Mouse (Mus musculus): ENCODE measurements around the gene Man1a. TPM values are rescaled to one million over a fixed set of nuclear protein-coding genes. Genes with fewer than 3 reads are reported as not detected.

The Man1a gene
- polyA plus RNA-seq, 1 experiment from 2014 or later: 5.8 TPM

DNA sequence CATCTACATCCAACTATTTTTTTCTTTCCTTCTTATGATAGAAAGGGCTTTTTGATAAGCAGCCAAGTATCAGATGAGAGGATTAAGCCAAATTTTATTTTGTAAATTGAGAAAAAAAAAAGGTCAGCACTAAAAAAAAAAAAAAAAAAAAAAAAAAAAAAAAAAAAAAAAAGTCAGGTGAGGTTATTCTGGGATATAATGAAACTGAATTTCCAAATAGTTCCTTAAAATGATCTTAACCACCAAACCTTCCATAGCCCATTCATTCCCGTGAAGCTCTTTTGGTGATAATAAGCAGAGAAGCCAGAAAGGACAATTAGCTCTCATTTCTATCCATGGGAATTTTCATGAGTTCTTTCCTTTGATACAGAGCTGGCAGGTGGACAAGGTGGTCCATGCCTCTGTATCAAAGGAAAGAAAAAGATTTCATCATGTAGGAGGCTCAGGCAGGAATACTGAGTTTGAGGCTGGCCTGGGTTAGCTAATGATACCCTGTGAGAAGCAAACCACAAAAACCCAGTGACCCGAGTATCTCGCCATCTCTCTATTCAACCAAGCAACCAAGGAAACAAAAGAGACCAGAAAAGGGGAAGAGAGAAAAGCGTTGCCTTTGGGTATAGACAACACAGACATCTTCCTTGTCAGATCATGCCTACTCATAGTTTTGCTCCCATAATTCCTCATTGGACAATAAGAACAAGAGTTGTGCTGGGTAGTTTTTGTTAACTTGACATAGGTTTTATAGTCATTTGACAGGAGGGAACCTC lies 162.7 kb downstream of the Man1a start:
- Histone ChIP-seq H3K9me3 (no peaks in the 10 kb centered on the region), H3K9ac (replicated peaks) (no peak overlapping the region), H3K4me3 (replicated peaks) (no peak overlapping the region), H3K4me2 (no peak overlapping the region), H3K36me3 (no peaks in the 10 kb centered on the region), H3K4me1 (replicated peaks) (no peaks in the 10 kb centered on the region), H3K27ac (no peak overlapping the region), H3K27me3 (no peaks in the 10 kb centered on the region)
- 90% methylated on average over 4 of the region's 4 CpGs for WGBS
- ATAC-seq (ENCODE audit: insufficient number of reproducible peaks, insufficient read depth, low FRiP score, low TSS enrichment, low read depth): no peak

DNA sequence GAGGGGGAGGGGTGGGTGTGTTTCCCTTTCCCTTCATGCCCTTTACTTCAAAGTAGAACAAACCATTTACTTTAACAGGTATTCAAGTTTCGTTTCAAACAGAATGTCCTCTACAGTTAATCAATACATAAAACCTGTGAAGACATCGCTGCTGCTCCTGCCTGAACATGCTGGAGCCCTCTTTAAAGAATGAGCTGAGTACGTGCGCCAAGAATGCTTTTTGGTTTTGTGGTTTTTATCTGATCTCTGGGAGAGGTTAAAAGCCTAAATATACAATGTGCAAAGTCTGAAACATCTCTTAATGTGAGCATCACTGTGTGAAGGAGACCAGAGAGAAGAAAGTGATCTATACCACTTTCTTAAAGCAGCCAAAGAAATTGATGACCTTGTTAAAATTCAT lies 186.9 kb downstream of the Man1a start:
- ATAC-seq (ENCODE audit: insufficient number of reproducible peaks, insufficient read depth, low FRiP score, low TSS enrichment, low read depth): no peak
- Histone ChIP-seq H3K9me3 (no peaks in the 10 kb centered on the region), H3K4me3 (replicated peaks) (no peak overlapping the region), H3K4me1 (replicated peaks) (no peaks in the 10 kb centered on the region), H3K9ac (replicated peaks) (no peak overlapping the region), H3K4me2 (no peak overlapping the region), H3K27me3 (no peaks in the 10 kb centered on the region), H3K36me3 (no peaks in the 10 kb centered on the region), H3K27ac (no peak overlapping the region)
- 71% methylated on average over 4 of the region's 4 CpGs for WGBS

DNA sequence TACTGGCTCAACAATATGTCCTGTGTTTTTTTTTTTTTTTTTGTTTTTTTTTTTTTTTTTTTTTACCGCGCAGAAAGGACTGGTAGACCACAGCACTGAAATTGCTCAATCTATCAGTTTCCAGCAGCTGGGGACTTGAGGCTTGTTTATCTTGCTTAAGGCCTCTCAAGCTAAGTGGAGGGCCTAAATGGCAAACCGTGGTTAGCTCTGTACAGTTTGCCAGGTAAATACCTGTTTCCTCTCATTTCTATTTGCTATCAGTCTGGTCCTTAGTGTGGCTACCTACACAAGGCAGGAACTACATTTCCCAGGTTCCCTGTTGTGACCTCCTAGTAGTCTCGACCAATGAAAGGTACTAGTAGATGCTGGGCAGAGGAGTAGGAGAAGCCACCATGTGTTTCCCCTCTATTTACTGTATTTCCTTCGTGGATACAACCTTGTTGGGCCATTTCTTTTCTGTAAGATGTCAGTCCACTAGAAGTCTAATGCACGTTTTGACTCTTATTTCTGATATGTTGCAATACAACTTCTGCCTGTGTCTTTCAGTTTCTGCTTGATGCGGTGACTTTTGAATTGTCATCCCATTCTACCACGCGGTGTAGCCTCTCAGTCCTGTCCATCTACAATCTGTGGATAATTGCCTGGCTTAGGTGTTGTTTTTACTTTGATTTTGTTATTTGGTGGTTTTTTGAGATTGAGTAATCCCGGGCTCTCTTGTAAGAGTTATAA lies 187.9 kb downstream of the Man1a start:
- H3K27ac ChIP-seq: no peak overlapping the region
- no peak overlapping the region for H3K4me2 ChIP-seq
- H3K27me3 ChIP-seq: no peaks in the 10 kb centered on the region
- ATAC-seq (ENCODE audit: insufficient number of reproducible peaks, insufficient read depth, low FRiP score, low TSS enrichment, low read depth): no peak
- H3K9me3 ChIP-seq: no peaks in the 10 kb centered on the region
- H3K9ac ChIP-seq (replicated peaks): no peak overlapping the region
- 79% methylated on average over 10 of the region's 10 CpGs for WGBS
- H3K4me1 ChIP-seq (replicated peaks): no peaks in the 10 kb centered on the region
- no peak overlapping the region for H3K4me3 ChIP-seq (replicated peaks)
- H3K36me3 ChIP-seq: no peaks in the 10 kb centered on the region

DNA sequence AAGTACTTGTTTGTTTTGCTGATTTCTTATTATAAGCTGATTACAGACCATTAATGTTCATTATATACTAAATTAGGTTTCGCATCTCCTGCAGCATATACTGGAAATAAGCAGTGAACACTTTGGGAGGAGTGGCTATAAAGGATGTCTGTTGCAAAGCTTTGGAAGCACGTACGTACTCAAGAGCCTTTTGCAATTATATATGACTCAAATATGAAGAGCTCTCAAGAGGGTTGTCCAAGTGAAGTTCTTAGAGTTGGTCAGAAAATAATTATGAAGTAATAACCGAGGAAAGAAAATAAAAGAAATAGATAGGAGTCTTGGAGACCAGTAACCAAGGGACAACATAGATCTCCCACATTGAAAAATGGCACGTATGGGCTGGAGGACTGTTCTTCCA lies 189.9 kb downstream of the Man1a start:
- 87% methylated on average over 5 of the region's 5 CpGs for WGBS
- no peaks in the 10 kb centered on the region for H3K36me3 ChIP-seq
- H3K9ac ChIP-seq (replicated peaks): no peak overlapping the region
- H3K4me1 ChIP-seq (replicated peaks): no peaks in the 10 kb centered on the region
- no peak overlapping the region for H3K27ac ChIP-seq
- no peaks in the 10 kb centered on the region for H3K9me3 ChIP-seq
- no peak for ATAC-seq (ENCODE audit: insufficient number of reproducible peaks, insufficient read depth, low FRiP score, low TSS enrichment, low read depth)
- no peaks in the 10 kb centered on the region for H3K27me3 ChIP-seq
- H3K4me2 ChIP-seq: no peak overlapping the region
- no peak overlapping the region for H3K4me3 ChIP-seq (replicated peaks)

DNA sequence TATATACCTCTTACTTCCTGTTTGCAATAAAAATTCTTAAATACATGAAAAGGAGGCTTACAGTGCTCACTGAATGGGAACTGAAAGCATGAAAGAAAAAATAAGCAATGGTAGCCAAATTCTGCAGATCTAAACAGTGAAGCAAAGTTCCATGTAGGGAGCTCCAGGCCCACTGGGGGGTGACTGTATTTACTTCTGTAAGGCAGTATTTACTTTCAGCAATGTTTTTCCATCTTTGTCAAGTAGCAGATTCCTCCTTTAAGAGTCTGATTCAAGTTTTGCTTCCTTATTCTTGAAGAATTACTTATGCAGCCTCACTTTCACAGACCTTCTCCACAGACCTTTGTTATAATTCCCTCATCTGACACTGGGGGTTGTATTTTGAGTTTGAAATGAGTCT lies 195.1 kb downstream of the Man1a start:
- Histone ChIP-seq H3K9me3 (no peaks in the 10 kb centered on the region), H3K27ac (no peak overlapping the region), H3K9ac (replicated peaks) (no peak overlapping the region), H3K36me3 (no peaks in the 10 kb centered on the region), H3K4me2 (no peak overlapping the region), H3K4me3 (replicated peaks) (no peak overlapping the region), H3K4me1 (replicated peaks) (no peaks in the 10 kb centered on the region), H3K27me3 (no peaks in the 10 kb centered on the region)
- ATAC-seq (ENCODE audit: insufficient number of reproducible peaks, insufficient read depth, low FRiP score, low TSS enrichment, low read depth): no peak

DNA sequence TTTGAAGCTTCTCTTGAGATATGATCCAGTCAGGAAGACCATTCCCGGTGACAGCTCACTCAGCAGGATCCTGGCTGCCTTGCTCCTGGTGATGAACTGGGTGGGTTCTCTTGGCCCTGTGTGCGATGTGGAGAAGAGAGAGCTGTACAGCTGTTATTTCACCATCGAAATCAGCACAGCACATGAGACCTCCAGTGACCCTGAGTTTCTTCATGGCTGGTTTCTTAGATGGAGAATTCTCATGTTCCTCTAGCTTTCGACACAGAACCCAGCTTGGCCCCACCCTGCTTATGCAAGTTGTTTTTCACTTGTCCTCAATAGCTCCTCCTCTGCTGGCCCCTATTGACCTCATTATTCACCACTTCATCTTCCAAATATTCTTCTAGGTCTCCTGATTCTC lies 200.5 kb downstream of the Man1a start:
- Histone ChIP-seq H3K4me1 (replicated peaks) (no peaks in the 10 kb centered on the region), H3K9me3 (no peaks in the 10 kb centered on the region), H3K4me3 (replicated peaks) (no peak overlapping the region), H3K27ac (no peak overlapping the region), H3K36me3 (no peaks in the 10 kb centered on the region), H3K4me2 (no peak overlapping the region), H3K9ac (replicated peaks) (no peak overlapping the region), H3K27me3 (no peaks in the 10 kb centered on the region)
- ATAC-seq (ENCODE audit: insufficient number of reproducible peaks, insufficient read depth, low FRiP score, low TSS enrichment, low read depth): no peak
- WGBS: 87% methylated on average over 4 of the region's 4 CpGs

DNA sequence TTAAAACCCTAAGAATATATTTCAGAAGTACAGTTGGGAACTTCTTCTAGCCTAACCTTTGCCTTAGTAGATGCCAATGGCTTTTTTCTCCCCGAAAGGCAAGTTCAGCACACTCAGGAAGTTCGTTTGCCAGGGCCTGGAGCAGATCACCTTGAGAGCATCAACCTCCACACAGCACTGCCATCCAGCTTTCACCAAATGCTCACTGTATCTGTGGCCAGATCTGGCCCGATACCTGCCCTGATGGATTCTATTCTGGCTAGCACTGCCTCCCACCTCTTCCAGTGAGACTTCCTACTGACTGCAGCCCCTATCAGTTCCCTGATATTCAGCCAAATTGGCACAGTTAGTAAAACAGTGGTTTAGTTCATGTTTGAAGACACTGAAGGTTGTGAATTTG lies 202.2 kb downstream of the Man1a start:
- no peak overlapping the region for H3K4me3 ChIP-seq (replicated peaks)
- no peak for ATAC-seq (ENCODE audit: insufficient number of reproducible peaks, insufficient read depth, low FRiP score, low TSS enrichment, low read depth)
- no peaks in the 10 kb centered on the region for H3K9me3 ChIP-seq
- no peaks in the 10 kb centered on the region for H3K36me3 ChIP-seq
- H3K9ac ChIP-seq (replicated peaks): no peak overlapping the region
- 74% methylated on average over 3 of the region's 3 CpGs for WGBS
- no peak overlapping the region for H3K4me2 ChIP-seq
- no peak overlapping the region for H3K27ac ChIP-seq
- no peaks in the 10 kb centered on the region for H3K27me3 ChIP-seq
- H3K4me1 ChIP-seq (replicated peaks): no peaks in the 10 kb centered on the region

DNA sequence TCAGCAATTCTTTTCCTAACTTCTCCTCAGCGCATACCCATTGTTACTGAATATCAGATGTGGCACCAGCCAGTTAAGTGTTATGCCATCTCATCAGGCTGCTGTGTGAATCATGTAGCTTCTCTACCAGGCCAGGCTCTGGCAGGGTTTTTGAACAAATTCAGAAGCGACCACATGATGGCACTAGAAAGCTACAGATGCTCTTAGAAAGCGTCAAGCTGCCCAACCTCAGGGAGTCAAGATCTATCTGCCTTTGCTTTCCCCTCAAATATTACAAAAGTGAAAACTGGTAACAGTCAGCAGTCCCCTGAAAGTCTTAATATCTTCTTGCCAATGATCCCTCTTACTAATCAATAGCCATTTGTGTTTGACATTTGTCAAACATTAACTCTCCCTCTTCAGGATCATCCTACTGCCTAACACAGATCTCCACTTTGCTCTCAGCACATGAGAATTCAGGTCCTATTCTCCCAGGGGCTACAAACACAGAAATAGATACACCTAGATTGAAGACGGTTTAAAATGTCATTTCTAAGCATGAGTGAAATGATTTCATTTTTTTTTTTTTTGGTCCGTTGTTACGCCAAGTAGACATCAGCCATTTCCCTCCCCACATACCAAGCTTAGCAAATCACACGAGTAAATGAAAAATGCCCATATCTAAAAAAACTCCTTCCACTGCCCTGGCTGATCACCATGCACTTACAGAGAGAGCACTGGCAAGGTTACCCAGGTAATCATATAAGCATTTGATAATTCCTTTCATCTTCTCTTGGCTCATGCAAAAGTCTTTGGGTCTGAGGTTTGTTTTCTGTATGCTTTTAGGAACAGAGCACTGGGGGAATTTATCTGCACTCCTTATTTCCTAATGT lies 212.7 kb downstream of the Man1a start:
- Histone ChIP-seq H3K27me3 (no peaks in the 10 kb centered on the region), H3K9ac (replicated peaks) (no peak overlapping the region), H3K4me3 (replicated peaks) (no peak overlapping the region), H3K4me1 (replicated peaks) (no peaks in the 10 kb centered on the region), H3K4me2 (no peak overlapping the region), H3K27ac (no peak overlapping the region), H3K9me3 (no peaks in the 10 kb centered on the region), H3K36me3 (no peaks in the 10 kb centered on the region)
- 53% methylated on average over 7 of the region's 7 CpGs for WGBS
- no peak for ATAC-seq (ENCODE audit: insufficient number of reproducible peaks, insufficient read depth, low FRiP score, low TSS enrichment, low read depth)

DNA sequence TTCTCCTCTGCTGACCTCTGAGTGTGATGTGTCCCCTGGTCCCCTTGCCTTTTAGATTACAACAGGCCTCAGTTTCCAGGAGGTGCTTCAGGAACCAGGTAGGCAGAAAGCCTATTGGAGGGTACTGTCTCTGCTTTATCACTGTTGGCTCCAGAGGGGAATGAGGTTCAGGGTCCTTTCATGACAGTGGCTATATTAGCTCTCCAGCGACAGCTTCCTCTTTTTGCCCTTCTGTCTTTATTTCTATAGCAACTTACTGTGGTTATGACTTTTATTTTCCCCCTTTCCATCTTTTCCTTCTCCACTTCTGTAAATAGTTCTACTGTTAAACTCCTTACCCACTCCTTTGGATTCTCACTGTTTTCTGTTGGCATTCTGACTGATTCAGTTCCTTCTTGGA lies 216.5 kb downstream of the Man1a start:
- no peak for ATAC-seq (ENCODE audit: insufficient number of reproducible peaks, insufficient read depth, low FRiP score, low TSS enrichment, low read depth)
- H3K4me3 ChIP-seq (replicated peaks): no peak overlapping the region
- WGBS: 69% methylated on average over 1 of the region's 1 CpGs
- H3K36me3 ChIP-seq: no peaks in the 10 kb centered on the region
- no peaks in the 10 kb centered on the region for H3K4me1 ChIP-seq (replicated peaks)
- H3K27ac ChIP-seq: no peak overlapping the region
- H3K27me3 ChIP-seq: no peaks in the 10 kb centered on the region
- no peak overlapping the region for H3K4me2 ChIP-seq
- no peak overlapping the region for H3K9ac ChIP-seq (replicated peaks)
- H3K9me3 ChIP-seq: no peaks in the 10 kb centered on the region

DNA sequence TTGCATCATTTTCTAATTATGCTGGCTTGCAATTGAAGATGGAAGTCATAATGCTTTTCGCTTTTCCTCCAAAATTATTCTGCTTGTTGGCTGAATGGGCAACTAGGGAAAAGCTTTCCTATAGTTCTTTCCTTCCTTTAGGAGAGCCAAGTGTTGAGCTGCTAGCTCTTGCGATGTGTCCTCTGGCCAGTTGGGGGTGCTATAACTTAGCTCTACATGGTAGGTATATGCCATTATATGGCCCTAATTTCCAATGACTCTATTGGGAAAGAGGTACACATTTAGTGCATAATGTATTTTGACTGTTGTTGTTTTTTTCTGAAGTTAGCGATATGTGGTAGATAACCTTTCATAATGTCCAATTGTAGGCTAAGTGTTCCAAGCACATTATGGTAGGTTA lies 217.2 kb downstream of the Man1a start:
- Histone ChIP-seq H3K9ac (replicated peaks) (no peak overlapping the region), H3K4me3 (replicated peaks) (no peak overlapping the region), H3K9me3 (no peaks in the 10 kb centered on the region), H3K27me3 (no peaks in the 10 kb centered on the region), H3K4me1 (replicated peaks) (no peaks in the 10 kb centered on the region), H3K4me2 (no peak overlapping the region), H3K36me3 (no peaks in the 10 kb centered on the region), H3K27ac (no peak overlapping the region)
- no peak for ATAC-seq (ENCODE audit: insufficient number of reproducible peaks, insufficient read depth, low FRiP score, low TSS enrichment, low read depth)
- WGBS: 76% methylated on average over 3 of the region's 3 CpGs
